Mouse (Mus musculus): ENCODE results near the gene Arhgef12. TPM values are rescaled to one million over a fixed set of nuclear protein-coding genes. Genes with fewer than 3 reads are reported as not detected.

Arhgef12 gene
- polyA plus RNA-seq, 1 experiment from 2014 or later, result 16.8 TPM

- ATAC-seq (replicated peaks; ENCODE audit: insufficient number of reproducible peaks, low FRiP score, low TSS enrichment), result no peak
These were observed 174.9 kb downstream of the Arhgef12 start for GRCm38 (mm10) chr9:42932146-42932545.

GRCm38 (mm10) chr9:42927498-42927897, 179.5 kb downstream of the Arhgef12 start:
- ATAC-seq (replicated peaks; ENCODE audit: insufficient number of reproducible peaks, low FRiP score, low TSS enrichment), result no peak; the same call in 1 of the 2 replicates
- no peak overlapping the region for H3K4me2 ChIP-seq
- 59% methylated on average over 10 of the region's 10 CpGs for WGBS (ENCODE audit: insufficient replicate concordance)

More at GRCm38 (mm10) chr9:42932146-42932545, 174.9 kb downstream of the Arhgef12 start:
- Histone ChIP-seq H3K36me3 (ENCODE audit: control insufficient read depth, insufficient read depth, low read length) (no peaks in the 10 kb centered on the region), H3K4me1 (ENCODE audit: control insufficient read depth, insufficient read depth, low read length) (0 out of 2 replicates have a peak, but pooled peaks cover 2% of the 10 kb centered on the region), H3K9ac (ENCODE audit: low read depth, low read length) (no peak overlapping the region), H3K4me3 (ENCODE audit: low read depth, low read length) (no peak overlapping the region), H3K27me3 (ENCODE audit: control insufficient read depth, insufficient read depth, low read length) (peaks cover 22% of the 10 kb centered on the region), H3K4me2 (no peak overlapping the region), H3K9me3 (replicated peaks; ENCODE audit: control insufficient read depth, low read length) (no peaks in the 10 kb centered on the region), H3K27ac (ENCODE audit: low read depth, low read length) (no peak overlapping the region)
- 52% methylated on average over 7 of the region's 7 CpGs for WGBS (ENCODE audit: insufficient replicate concordance)

GRCm38 (mm10) chr9:42926564-42926963, 180.5 kb downstream of the Arhgef12 start:
- Histone ChIP-seq H3K27ac (ENCODE audit: low read depth, low read length) (no peak overlapping the region), H3K9me3 (replicated peaks; ENCODE audit: control insufficient read depth, low read length) (no peaks in the 10 kb centered on the region), H3K27me3 (ENCODE audit: control insufficient read depth, insufficient read depth, low read length) (no peaks in the 10 kb centered on the region; the same call in none of the 2 replicates), H3K9ac (ENCODE audit: low read depth, low read length) (no peak overlapping the region), H3K4me3 (ENCODE audit: low read depth, low read length) (no peak overlapping the region), H3K4me1 (ENCODE audit: control insufficient read depth, insufficient read depth, low read length) (0 out of 2 replicates have a peak, but pooled peaks cover 2% of the 10 kb centered on the region), H3K4me2 (no peak overlapping the region), H3K36me3 (ENCODE audit: control insufficient read depth, insufficient read depth, low read length) (no peaks in the 10 kb centered on the region)
- WGBS (ENCODE audit: insufficient replicate concordance), result 74% methylated on average over 6 of the region's 6 CpGs
- ATAC-seq (replicated peaks; ENCODE audit: insufficient number of reproducible peaks, low FRiP score, low TSS enrichment), result no peak

More at GRCm38 (mm10) chr9:42927498-42927897, 179.5 kb downstream of the Arhgef12 start:
- no peak overlapping the region for H3K4me3 ChIP-seq (ENCODE audit: low read depth, low read length)
- H3K36me3 ChIP-seq (ENCODE audit: control insufficient read depth, insufficient read depth, low read length), result no peaks in the 10 kb centered on the region
- peaks cover 6% of the 10 kb centered on the region for H3K27me3 ChIP-seq (ENCODE audit: control insufficient read depth, insufficient read depth, low read length)
- H3K9me3 ChIP-seq (replicated peaks; ENCODE audit: control insufficient read depth, low read length), result no peaks in the 10 kb centered on the region
- H3K9ac ChIP-seq (ENCODE audit: low read depth, low read length), result no peak overlapping the region
- H3K27ac ChIP-seq (ENCODE audit: low read depth, low read length), result no peak overlapping the region
- H3K4me1 ChIP-seq (ENCODE audit: control insufficient read depth, insufficient read depth, low read length), result 0 out of 2 replicates have a peak, but pooled peaks cover 2% of the 10 kb centered on the region

- H3K27me3 ChIP-seq (ENCODE audit: control insufficient read depth, insufficient read depth, low read length), result peaks cover 4% of the 10 kb centered on the region; the same call in 1 of the 2 replicates
- no peak overlapping the region for H3K9ac ChIP-seq (ENCODE audit: low read depth, low read length)
- H3K4me3 ChIP-seq (ENCODE audit: low read depth, low read length), result no peak overlapping the region
- H3K4me2 ChIP-seq, result no peak overlapping the region
- no peak overlapping the region for H3K27ac ChIP-seq (ENCODE audit: low read depth, low read length)
- H3K36me3 ChIP-seq (ENCODE audit: control insufficient read depth, insufficient read depth, low read length), result no peaks in the 10 kb centered on the region
- H3K9me3 ChIP-seq (replicated peaks; ENCODE audit: control insufficient read depth, low read length), result no peaks in the 10 kb centered on the region
- WGBS (ENCODE audit: insufficient replicate concordance), result 68% methylated on average over 4 of the region's 4 CpGs
- ATAC-seq (replicated peaks; ENCODE audit: insufficient number of reproducible peaks, low FRiP score, low TSS enrichment), result no peak
- no peaks in the 10 kb centered on the region for H3K4me1 ChIP-seq (ENCODE audit: control insufficient read depth, insufficient read depth, low read length)
These were observed 185.2 kb downstream of the Arhgef12 start for GRCm38 (mm10) chr9:42921830-42922229.

GRCm38 (mm10) chr9:42920190-42920589, 186.8 kb downstream of the Arhgef12 start:
- no peaks in the 10 kb centered on the region for H3K9me3 ChIP-seq (replicated peaks; ENCODE audit: control insufficient read depth, low read length)
- WGBS (ENCODE audit: insufficient replicate concordance), result 48% methylated on average over 7 of the region's 7 CpGs
- H3K4me1 ChIP-seq (ENCODE audit: control insufficient read depth, insufficient read depth, low read length), result no peaks in the 10 kb centered on the region
- peaks cover 4% of the 10 kb centered on the region for H3K27me3 ChIP-seq (ENCODE audit: control insufficient read depth, insufficient read depth, low read length)
- no peak overlapping the region for H3K4me3 ChIP-seq (ENCODE audit: low read depth, low read length)
- no peaks in the 10 kb centered on the region for H3K36me3 ChIP-seq (ENCODE audit: control insufficient read depth, insufficient read depth, low read length)
- no peak overlapping the region for H3K9ac ChIP-seq (ENCODE audit: low read depth, low read length)
- H3K4me2 ChIP-seq, result no peak overlapping the region
- H3K27ac ChIP-seq (ENCODE audit: low read depth, low read length), result no peak overlapping the region
- ATAC-seq (replicated peaks; ENCODE audit: insufficient number of reproducible peaks, low FRiP score, low TSS enrichment), result no peak

- Histone ChIP-seq H3K9ac (ENCODE audit: low read depth, low read length) (no peak overlapping the region), H3K27ac (ENCODE audit: low read depth, low read length) (no peak overlapping the region), H3K36me3 (ENCODE audit: control insufficient read depth, insufficient read depth, low read length) (no peaks in the 10 kb centered on the region), H3K27me3 (ENCODE audit: control insufficient read depth, insufficient read depth, low read length) (peaks cover 4% of the 10 kb centered on the region), H3K9me3 (replicated peaks; ENCODE audit: control insufficient read depth, low read length) (no peaks in the 10 kb centered on the region), H3K4me2 (no peak overlapping the region), H3K4me3 (ENCODE audit: low read depth, low read length) (no peak overlapping the region), H3K4me1 (ENCODE audit: control insufficient read depth, insufficient read depth, low read length) (no peaks in the 10 kb centered on the region)
- WGBS (ENCODE audit: insufficient replicate concordance), result 80% methylated on average over 7 of the region's 7 CpGs
- no peak for ATAC-seq (replicated peaks; ENCODE audit: insufficient number of reproducible peaks, low FRiP score, low TSS enrichment)
These were observed 189.1 kb downstream of the Arhgef12 start for GRCm38 (mm10) chr9:42917911-42918310.

Other genes with a start within 250 kb of the Arhgef12 start
- gene Grik4, start 162.7 kb downstream of the Arhgef12 start, polyA plus RNA-seq (2014; fragmentation: Nextera tagmentation; extraction: Ambion mirVana), result 0.34 and 0.43 TPM in 2 replicates
- 14.1 and 20.0 TPM in 2 replicates for gene Tmem136, start 9.3 kb upstream of the Arhgef12 start, polyA plus RNA-seq (2014; fragmentation: Nextera tagmentation; extraction: Ambion mirVana)
- gene Pou2f3, start 103.1 kb upstream of the Arhgef12 start, polyA plus RNA-seq (2014; fragmentation: Nextera tagmentation; extraction: Ambion mirVana), result not detected in 2 replicates
- gene Oaf, start 132.7 kb upstream of the Arhgef12 start, polyA plus RNA-seq (2014; fragmentation: Nextera tagmentation; extraction: Ambion mirVana), result 37.8 and 41.1 TPM in 2 replicates
- gene Trim29, start 203.6 kb upstream of the Arhgef12 start, polyA plus RNA-seq (2014; fragmentation: Nextera tagmentation; extraction: Ambion mirVana), result 0.13 and 0.31 TPM in 2 replicates

Measured in heart, embryonic 11.5 days (tissue).